Mouse (Mus musculus): ENCODE results near the gene Zfyve1. TPM values are rescaled to one million over a fixed set of nuclear protein-coding genes. Genes with fewer than 3 reads are reported as not detected.

Gene Zfyve1
- polyA plus RNA-seq, 1 experiment from 2014 or later, result 16.2 TPM

DNA sequence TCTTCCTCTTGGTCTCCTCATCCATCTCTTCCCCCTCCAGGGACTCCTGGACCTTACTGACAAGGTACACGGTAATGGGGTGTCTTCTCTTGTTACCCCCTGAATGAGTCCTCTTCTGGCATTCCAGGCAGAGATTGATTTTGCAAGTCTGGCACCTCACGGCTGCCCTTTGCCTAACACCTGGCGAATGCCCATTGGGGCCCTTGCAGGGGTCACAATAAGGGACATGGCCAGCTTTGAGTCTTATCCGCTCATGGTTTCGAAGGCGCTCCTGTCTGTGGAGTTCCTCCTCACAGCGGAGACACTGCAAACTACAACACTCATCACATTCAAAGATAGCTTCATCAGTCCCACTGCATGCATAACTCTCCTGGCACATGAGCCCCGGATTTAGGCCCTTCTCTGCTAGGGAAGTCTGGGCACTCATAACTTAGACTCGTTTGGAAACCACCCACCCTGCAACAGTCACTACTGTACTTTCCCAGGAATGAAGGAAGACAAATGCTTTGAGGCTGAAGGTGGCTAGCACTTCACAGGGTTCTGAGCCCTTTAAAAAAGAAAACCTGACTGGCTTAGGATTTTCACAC is 2.5 kb downstream of the Zfyve1 start:
- Histone ChIP-seq H3K36me3 (ENCODE audit: control insufficient read depth, insufficient read depth, low read length) (peaks cover 13% of the 10 kb centered on the region), H3K9me3 (ENCODE audit: control insufficient read depth, low read length) (no peaks in the 10 kb centered on the region)

DNA sequence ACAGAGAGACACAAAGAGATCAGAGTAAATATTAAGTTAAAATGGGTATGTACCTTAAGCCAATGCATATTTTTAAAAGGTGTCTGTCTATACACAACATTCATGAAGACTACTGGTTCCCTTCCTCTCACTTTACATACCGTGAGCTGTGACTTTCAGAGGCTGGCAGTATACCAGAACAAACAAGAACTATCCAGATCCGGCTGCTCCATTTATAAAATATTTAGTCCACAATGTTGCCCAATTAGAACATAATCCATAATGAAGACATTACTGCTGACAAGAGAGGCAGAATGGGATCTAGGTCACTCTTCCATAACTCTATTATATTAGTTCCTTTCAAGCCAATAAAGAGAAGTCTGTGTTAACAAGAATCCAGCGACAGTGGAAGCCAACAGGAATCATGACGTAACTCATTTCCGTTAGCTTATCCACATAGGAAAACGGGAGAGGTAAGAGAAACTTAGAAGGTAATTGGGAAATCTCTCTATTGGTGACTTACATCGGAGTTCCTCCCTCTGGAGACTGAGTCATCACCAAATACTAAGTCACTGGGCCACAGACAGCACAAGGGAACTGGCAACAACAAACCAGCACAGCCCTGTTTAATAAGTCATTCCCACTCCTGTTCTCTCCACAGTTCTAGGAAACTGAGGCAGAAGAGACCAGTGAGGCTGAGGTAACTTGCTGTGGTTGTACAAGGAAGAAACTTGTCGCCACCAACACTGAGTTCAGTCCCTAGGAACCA is 5.1 kb downstream of the Zfyve1 start:
- Histone ChIP-seq H3K4me2 (ENCODE audit: low read depth, severe bottlenecking) (no peak overlapping the region), H3K9me3 (ENCODE audit: control insufficient read depth, low read length) (no peaks in the 10 kb centered on the region), H3K36me3 (ENCODE audit: control insufficient read depth, insufficient read depth, low read length) (peaks cover 13% of the 10 kb centered on the region), H3K27ac (replicated peaks; ENCODE audit: low read depth, low read length) (no peak overlapping the region), H3K9ac (ENCODE audit: low read length) (no peak overlapping the region), H3K4me3 (ENCODE audit: low read depth, low read length) (no peak overlapping the region), H3K4me1 (ENCODE audit: control insufficient read depth, insufficient read depth, low read length) (no peaks in the 10 kb centered on the region), H3K27me3 (ENCODE audit: control insufficient read depth, insufficient read depth, low read length) (no peaks in the 10 kb centered on the region)
- DNase-seq (ENCODE audit: low spot score) (no peak), ATAC-seq (ENCODE audit: insufficient number of reproducible peaks, low FRiP score, low TSS enrichment, low read depth) (no peak)
- 91% methylated on average over 8 of the region's 8 CpGs for WGBS

More for the DNA sequence above, 2.5 kb downstream of the Zfyve1 start:
- 90% methylated on average over 9 of the region's 9 CpGs for WGBS
- no peaks in the 10 kb centered on the region for H3K27me3 ChIP-seq (ENCODE audit: control insufficient read depth, insufficient read depth, low read length)
- ATAC-seq (ENCODE audit: insufficient number of reproducible peaks, low FRiP score, low TSS enrichment, low read depth), result no peak
- H3K4me3 ChIP-seq (ENCODE audit: low read depth, low read length), result no peak overlapping the region
- no peak overlapping the region for H3K27ac ChIP-seq (replicated peaks; ENCODE audit: low read depth, low read length)
- H3K4me1 ChIP-seq (ENCODE audit: control insufficient read depth, insufficient read depth, low read length), result no peaks in the 10 kb centered on the region
- H3K4me2 ChIP-seq (ENCODE audit: low read depth, severe bottlenecking), result no peak overlapping the region
- DNase-seq (ENCODE audit: low spot score), result no peak
- no peak overlapping the region for H3K9ac ChIP-seq (ENCODE audit: low read length)

DNA sequence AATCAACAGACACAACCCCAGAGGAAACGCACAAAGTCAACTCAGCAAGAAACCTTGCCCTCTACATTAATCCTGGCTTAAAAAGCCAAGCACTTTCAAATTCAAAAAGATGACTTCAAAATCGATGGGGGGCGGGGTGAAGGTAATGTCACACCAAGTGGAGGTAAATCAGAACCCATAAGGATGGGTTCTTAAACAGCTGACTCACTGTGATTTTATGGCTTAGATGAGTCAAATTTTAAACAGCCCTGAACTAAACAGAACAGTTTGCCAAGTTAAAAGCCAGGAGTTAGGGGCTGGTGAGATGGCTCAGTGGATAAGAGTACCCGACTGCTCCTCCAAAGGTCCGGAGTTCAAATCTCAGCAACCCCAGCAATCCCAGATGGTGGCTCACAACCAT is 10.4 kb downstream of the Zfyve1 start:
- Histone ChIP-seq H3K4me3 (ENCODE audit: low read depth, low read length) (no peak overlapping the region), H3K9me3 (ENCODE audit: control insufficient read depth, low read length) (no peaks in the 10 kb centered on the region), H3K9ac (ENCODE audit: low read length) (no peak overlapping the region), H3K27me3 (ENCODE audit: control insufficient read depth, insufficient read depth, low read length) (no peaks in the 10 kb centered on the region), H3K27ac (replicated peaks; ENCODE audit: low read depth, low read length) (no peak overlapping the region), H3K4me2 (ENCODE audit: low read depth, severe bottlenecking) (no peak overlapping the region), H3K36me3 (ENCODE audit: control insufficient read depth, insufficient read depth, low read length) (peaks cover 8% of the 10 kb centered on the region), H3K4me1 (ENCODE audit: control insufficient read depth, insufficient read depth, low read length) (no peaks in the 10 kb centered on the region)
- DNase-seq (ENCODE audit: low spot score) (no peak), ATAC-seq (ENCODE audit: insufficient number of reproducible peaks, low FRiP score, low TSS enrichment, low read depth) (no peak)
- 95% methylated on average over 5 of the region's 5 CpGs for WGBS

DNA sequence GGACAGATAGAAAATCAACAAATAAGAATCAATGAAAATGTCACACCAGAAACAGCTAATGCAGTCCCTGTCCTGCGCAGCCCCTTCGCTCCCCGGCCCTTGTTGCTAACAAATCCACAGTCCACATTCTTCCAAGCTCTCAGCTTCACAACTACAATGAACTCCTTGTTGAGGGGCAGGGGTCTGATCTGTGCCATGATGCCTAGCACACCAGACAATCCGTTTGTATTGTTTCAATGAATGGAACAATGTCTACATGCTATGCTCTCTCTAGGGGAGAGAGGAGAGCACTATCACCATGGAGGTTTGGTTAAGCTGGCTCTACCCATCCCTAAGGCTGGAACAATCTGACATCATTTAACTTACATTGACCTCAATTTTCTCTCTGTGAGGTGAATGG is 14.3 kb downstream of the Zfyve1 start:
- ATAC-seq (ENCODE audit: insufficient number of reproducible peaks, low FRiP score, low TSS enrichment, low read depth), result no peak
- no peaks in the 10 kb centered on the region for H3K9me3 ChIP-seq (ENCODE audit: control insufficient read depth, low read length)
- WGBS, result 90% methylated on average over 4 of the region's 4 CpGs
- H3K36me3 ChIP-seq (ENCODE audit: control insufficient read depth, insufficient read depth, low read length), result no peaks in the 10 kb centered on the region; the same call in 1 of the 2 replicates
- H3K9ac ChIP-seq (ENCODE audit: low read length), result no peak overlapping the region
- no peak for DNase-seq (ENCODE audit: low spot score)
- H3K4me2 ChIP-seq (ENCODE audit: low read depth, severe bottlenecking), result no peak overlapping the region
- H3K4me3 ChIP-seq (ENCODE audit: low read depth, low read length), result no peak overlapping the region
- no peaks in the 10 kb centered on the region for H3K4me1 ChIP-seq (ENCODE audit: control insufficient read depth, insufficient read depth, low read length)
- no peaks in the 10 kb centered on the region for H3K27me3 ChIP-seq (ENCODE audit: control insufficient read depth, insufficient read depth, low read length)
- H3K27ac ChIP-seq (replicated peaks; ENCODE audit: low read depth, low read length), result no peak overlapping the region

DNA sequence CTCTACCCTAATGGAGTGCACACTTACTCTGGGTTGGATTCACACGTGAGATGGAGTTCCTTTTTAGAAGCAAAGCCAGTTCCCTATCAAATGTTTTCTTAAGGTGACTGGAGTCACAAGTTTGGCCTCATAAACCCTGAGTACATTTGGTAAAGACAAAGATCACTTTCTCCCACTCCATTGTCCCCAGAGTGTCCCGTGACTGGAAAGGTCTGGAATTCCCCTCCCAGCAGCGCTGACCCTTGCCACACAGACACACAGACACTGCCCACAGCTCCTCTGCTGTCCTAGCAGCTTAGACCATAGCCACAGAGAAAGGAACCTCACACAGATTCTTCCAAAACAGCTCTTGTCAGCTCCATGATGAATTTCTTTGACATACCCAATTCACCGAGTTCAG is 14.9 kb downstream of the Zfyve1 start:
- H3K36me3 ChIP-seq (ENCODE audit: control insufficient read depth, insufficient read depth, low read length), result no peaks in the 10 kb centered on the region; the same call in 1 of the 2 replicates

DNA sequence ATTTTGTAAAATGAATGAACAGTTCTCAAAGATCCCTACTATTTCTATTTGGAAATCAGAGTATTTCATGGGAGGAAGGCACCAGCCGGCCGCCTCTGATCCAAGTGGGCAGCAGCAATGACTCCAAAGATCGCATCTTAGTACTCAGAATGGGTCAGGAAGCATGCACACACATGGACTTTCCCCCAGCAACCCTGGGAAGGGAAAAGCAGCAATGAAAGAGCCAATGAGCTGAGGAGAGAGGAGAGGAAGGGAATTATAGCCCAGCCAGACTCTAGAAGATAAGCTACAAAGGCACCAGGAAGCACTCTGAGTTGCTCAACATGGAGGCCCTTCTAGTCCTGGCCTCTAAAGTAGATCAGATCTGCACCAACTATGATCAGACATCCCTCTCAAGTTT is 16.7 kb downstream of the Zfyve1 start:
- Histone ChIP-seq H3K27me3 (ENCODE audit: control insufficient read depth, insufficient read depth, low read length) (no peaks in the 10 kb centered on the region), H3K4me1 (ENCODE audit: control insufficient read depth, insufficient read depth, low read length) (no peaks in the 10 kb centered on the region), H3K36me3 (ENCODE audit: control insufficient read depth, insufficient read depth, low read length) (peaks cover 7% of the 10 kb centered on the region; the same call in 1 of the 2 replicates), H3K27ac (replicated peaks; ENCODE audit: low read depth, low read length) (no peak overlapping the region), H3K9ac (ENCODE audit: low read length) (no peak overlapping the region), H3K4me2 (ENCODE audit: low read depth, severe bottlenecking) (no peak overlapping the region), H3K4me3 (ENCODE audit: low read depth, low read length) (no peak overlapping the region), H3K9me3 (ENCODE audit: control insufficient read depth, low read length) (no peaks in the 10 kb centered on the region)
- ATAC-seq (ENCODE audit: insufficient number of reproducible peaks, low FRiP score, low TSS enrichment, low read depth) (no peak), DNase-seq (ENCODE audit: low spot score) (no peak)
- WGBS, result 89% methylated on average over 3 of the region's 3 CpGs

More for the DNA sequence above, 14.9 kb downstream of the Zfyve1 start:
- no peak for ATAC-seq (ENCODE audit: insufficient number of reproducible peaks, low FRiP score, low TSS enrichment, low read depth)
- Histone ChIP-seq H3K9ac (ENCODE audit: low read length) (no peak overlapping the region), H3K27ac (replicated peaks; ENCODE audit: low read depth, low read length) (no peak overlapping the region), H3K9me3 (ENCODE audit: control insufficient read depth, low read length) (no peaks in the 10 kb centered on the region), H3K4me2 (ENCODE audit: low read depth, severe bottlenecking) (no peak overlapping the region), H3K4me1 (ENCODE audit: control insufficient read depth, insufficient read depth, low read length) (no peaks in the 10 kb centered on the region), H3K27me3 (ENCODE audit: control insufficient read depth, insufficient read depth, low read length) (no peaks in the 10 kb centered on the region), H3K4me3 (ENCODE audit: low read depth, low read length) (no peak overlapping the region)
- WGBS, result 79% methylated on average over 4 of the region's 4 CpGs
- DNase-seq (ENCODE audit: low spot score), result no peak

DNA sequence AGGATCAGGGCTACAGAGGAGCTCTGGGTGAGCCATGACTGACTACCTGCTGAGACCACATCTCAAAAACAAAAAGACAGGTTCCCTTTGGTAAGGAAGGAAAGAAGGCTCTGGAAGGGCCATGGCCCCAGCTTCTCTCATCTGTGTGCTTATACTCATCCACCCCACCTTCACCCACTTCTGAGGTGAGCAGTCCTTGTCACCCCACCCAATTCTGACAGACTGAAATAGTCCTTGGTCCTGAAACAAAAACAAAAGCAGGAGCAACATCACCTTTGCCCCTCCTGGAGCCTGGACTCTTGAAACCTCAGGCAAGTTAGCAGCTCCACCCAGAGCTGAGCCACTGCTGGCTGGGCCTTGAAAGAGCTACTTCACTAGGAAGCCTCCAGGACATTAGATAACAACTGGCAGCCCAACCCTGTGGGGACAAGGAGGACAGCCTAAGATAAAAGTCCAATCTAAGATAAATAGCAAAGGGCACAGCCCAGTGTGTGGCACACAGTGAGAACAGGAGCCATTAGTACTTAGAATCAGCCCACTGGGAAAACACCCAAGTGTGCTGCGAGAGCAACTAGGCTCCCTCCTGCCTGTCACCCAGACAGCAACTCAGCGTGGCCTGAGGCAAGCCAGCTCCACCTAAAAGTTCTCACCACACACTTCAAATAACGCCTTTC is 18.0 kb downstream of the Zfyve1 start:
- DNase-seq (ENCODE audit: low spot score) (no peak), ATAC-seq (ENCODE audit: insufficient number of reproducible peaks, low FRiP score, low TSS enrichment, low read depth) (no peak)
- 48% methylated on average over 3 of the region's 3 CpGs for WGBS
- Histone ChIP-seq H3K9ac (ENCODE audit: low read length) (no peak overlapping the region), H3K9me3 (ENCODE audit: control insufficient read depth, low read length) (no peaks in the 10 kb centered on the region), H3K27me3 (ENCODE audit: control insufficient read depth, insufficient read depth, low read length) (no peaks in the 10 kb centered on the region), H3K4me3 (ENCODE audit: low read depth, low read length) (no peak overlapping the region), H3K27ac (replicated peaks; ENCODE audit: low read depth, low read length) (no peak overlapping the region), H3K36me3 (ENCODE audit: control insufficient read depth, insufficient read depth, low read length) (peaks cover 13% of the 10 kb centered on the region), H3K4me1 (ENCODE audit: control insufficient read depth, insufficient read depth, low read length) (no peaks in the 10 kb centered on the region), H3K4me2 (ENCODE audit: low read depth, severe bottlenecking) (no peak overlapping the region)

DNA sequence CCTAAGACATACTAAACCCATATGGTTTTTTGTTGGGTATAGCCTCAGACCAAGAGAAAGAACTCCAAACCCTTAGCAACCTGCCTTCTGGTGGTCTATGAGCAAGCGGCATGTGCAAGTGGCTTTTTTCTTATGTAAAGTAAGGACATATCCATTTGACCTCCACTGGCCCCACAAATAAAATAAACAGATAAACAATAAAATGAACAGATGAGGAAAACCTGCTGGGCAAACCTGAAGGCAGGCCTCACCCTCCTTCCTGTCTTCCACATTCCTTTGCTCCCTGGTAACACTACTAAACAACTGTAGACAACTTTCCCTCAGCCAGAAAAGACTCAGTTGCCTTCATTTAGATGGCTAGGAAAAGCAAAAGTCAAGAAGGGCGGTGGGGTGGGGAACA is 18.7 kb downstream of the Zfyve1 start:
- DNase-seq (ENCODE audit: low spot score) (no peak), ATAC-seq (ENCODE audit: insufficient number of reproducible peaks, low FRiP score, low TSS enrichment, low read depth) (no peak)
- Histone ChIP-seq H3K4me2 (ENCODE audit: low read depth, severe bottlenecking) (no peak overlapping the region), H3K27me3 (ENCODE audit: control insufficient read depth, insufficient read depth, low read length) (no peaks in the 10 kb centered on the region), H3K27ac (replicated peaks; ENCODE audit: low read depth, low read length) (no peak overlapping the region), H3K4me1 (ENCODE audit: control insufficient read depth, insufficient read depth, low read length) (no peaks in the 10 kb centered on the region), H3K4me3 (ENCODE audit: low read depth, low read length) (no peak overlapping the region), H3K9me3 (ENCODE audit: control insufficient read depth, low read length) (no peaks in the 10 kb centered on the region), H3K9ac (ENCODE audit: low read length) (no peak overlapping the region), H3K36me3 (ENCODE audit: control insufficient read depth, insufficient read depth, low read length) (peaks cover 13% of the 10 kb centered on the region)
- 90% methylated on average over 2 of the region's 2 CpGs for WGBS

Measured in limb, embryonic 11.5 days (tissue).